Mouse (Mus musculus): ENCODE data around the gene Tgfbi. TPM values are rescaled to one million over a fixed set of nuclear protein-coding genes. Genes with fewer than 3 reads are reported as not detected.

The Tgfbi gene
- total RNA-seq, 2 experiments from 2014 or later: 8.4 to 15.7 TPM

DNA sequence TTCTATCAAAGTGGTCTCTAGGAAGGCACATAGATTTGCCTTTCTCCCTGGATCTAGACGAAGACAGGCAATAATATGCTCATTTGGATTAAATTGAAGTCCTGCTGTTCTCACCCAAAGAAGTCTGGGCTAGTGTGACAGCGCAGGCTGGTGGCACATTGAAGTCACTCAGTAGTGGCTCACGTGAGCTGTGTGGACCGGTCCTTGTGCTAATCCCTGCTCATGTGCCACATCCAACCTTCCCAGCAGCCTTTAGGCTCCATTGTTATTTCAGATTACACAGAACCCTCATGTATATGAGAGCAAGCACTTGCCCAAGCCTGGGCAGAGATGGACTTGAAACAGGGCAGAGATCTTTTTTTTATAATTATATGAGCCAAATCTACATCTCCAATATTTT, 12.0 kb upstream of the Tgfbi start:
- ATAC-seq (replicated peaks; ENCODE audit: poor library complexity): no peak

DNA sequence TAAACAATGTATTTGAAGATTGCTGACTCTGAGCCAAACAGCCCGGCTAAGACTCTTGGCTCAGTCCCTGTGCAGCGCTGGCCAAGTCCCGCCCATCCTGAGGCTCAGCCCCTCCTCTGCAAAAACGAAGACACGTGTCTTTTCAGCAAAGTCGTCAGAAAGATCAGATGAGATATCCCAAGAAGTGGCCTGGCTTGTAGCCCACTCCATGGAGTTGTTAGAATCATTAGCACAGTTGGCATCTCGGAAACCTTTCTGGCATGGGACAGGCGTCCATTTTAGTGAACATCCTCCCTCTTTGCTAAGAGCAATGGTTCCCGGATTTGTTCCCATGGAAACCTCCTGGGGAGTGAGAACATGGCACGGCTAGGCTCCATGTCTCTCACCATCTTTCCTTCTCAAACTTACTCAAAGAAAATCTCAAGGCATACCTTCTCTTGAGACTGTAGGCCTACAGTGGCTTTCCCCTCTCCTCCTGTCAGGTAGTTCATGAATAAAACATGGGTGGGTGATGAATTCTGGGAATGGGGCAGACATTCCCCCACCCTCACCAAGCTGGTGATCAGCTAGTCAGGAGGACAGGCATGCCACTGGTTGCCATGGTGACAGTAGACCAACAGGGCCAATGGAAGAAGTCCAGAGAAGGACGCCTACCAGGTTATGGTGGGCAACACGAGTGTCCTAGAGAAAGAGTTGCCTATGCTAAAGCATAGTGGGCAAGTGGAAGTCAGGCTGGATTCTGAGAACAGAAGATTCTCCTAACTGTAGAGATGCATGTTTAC, 11.3 kb upstream of the Tgfbi start:
- no peak for ATAC-seq (replicated peaks; ENCODE audit: poor library complexity)

DNA sequence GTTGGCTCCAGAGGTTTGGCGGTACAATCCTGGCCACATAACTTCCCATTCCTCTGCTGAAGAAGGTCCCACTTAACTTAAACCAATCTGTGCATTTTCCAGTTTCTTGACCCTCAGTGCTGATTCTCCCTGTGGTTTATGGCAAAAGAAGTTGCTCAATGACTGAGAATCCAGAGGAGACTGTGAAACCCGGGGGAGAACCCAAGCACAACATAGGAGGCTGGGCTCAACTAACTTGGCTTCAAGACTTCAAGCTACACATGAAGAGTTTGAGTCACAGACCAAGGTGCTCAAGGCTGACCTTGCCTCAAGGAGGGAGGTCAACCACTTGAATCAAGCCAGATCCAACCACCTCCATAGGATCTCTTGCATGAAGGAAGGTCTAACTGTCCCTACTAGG, 9.8 kb upstream of the Tgfbi start:
- no peak for ATAC-seq (replicated peaks; ENCODE audit: poor library complexity)

DNA sequence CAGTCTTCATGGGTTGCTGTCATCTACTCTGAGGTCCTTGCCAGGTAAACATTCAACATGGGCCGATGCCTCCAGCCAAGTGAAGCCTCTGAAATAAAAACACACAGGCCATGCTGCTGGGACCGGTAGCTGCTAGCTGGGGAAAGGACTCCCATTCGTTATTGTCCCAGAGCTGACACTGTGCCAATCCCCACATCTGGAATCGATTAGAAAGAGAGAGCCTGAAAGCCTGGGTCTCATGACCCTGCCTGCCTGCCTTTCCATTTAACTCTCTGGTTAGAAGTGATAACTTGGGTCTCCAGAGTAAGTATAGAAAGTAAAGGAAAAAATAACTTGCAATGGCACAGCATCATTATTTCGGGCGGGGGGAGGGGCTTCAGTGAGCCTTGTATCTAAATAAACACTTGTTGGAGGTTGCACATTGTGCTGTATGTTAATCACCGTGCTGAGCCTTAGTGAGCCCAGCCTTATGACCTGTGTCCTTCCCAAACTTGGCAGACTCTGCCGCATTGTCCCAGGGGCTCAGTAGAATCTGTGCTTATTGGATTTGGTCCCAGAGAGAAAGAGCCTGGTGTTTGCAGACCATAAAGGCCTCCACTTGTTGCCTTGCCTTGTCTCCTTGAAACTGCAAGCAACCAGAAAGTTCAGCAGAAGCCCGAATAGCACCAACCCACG, 9.0 kb upstream of the Tgfbi start:
- ATAC-seq (replicated peaks; ENCODE audit: poor library complexity): no peak

DNA sequence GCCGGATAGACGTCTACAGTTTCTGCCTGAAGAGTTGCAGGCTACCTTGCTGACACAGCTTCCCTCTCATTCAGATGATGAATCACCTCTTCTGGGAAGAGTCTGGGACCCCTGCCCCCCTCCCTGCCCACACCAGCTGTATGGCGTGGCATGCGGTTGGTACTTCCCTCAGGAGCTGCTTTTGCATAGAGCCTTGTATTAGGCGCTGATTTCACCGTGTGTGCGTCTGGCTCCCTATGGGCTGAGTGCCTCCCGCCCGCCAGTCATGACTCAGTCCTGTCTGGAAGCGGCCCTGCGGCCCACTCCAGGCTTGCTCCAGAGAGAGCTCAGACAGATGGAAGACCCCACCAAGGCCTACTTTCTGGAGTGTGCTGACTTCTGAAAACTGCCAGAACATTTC, 8.1 kb upstream of the Tgfbi start:
- peak; percentile 76 for ATAC-seq (replicated peaks; ENCODE audit: poor library complexity)

DNA sequence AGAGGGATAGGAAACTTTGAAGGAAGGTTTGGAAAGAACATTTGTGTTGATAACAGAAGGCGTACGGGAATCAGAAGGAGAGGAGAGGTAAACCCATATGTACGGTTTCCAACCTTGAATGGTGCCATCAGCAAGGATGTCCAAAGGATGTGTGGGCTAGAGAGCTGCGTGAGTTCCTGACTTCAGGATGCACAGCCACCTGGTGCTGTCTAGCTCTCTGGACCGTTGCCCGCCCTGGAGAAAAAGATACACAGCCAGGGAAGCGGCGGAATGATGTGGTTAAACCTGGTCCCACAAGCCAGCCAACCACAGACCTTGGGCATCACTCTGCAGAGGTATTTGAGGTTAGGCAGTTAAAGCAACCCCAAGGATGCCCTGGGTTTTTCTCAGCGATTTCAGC, 3.8 kb upstream of the Tgfbi start:
- ATAC-seq (replicated peaks; ENCODE audit: poor library complexity): no peak

DNA sequence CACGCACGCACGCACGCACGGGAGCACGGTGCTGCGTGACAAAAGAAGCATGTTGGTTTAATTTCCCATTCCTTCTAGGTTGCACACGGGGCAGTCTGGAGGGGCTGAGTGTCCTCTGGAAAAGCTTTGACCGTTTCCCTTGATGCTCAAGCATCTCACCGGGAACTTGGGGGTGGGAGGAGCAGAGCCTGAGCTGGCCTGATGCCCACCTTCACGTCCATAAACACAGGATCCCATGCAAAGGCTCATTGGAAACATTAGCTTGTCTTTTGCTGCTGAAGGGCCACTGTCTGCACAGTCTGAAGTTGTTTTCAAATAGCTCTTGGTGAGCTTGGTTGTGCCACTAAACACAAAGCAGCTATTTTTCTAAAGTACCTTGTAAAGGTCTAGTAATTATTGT, 2.6 kb upstream of the Tgfbi start:
- no peak for ATAC-seq (replicated peaks; ENCODE audit: poor library complexity)

DNA sequence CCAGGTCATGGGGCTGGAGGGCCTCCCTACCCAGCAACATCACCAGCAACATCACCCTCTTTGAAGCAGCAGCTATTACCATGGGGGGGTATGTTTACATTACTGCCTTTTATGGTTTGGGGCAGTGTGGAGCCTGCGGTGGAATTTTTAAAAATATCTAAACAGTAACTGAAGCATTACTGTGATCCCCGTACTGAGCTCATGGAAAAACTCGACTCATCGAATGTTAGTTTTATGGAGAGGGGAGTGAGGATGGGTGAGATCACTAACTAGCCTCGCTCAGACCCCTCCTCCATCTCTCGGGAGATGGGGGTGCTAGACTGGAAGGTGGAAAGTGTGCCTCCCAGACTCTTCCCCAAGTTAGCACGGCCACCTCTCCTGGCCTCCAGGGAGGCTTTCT, 2.1 kb upstream of the Tgfbi start:
- ATAC-seq (replicated peaks; ENCODE audit: poor library complexity): no peak

DNA sequence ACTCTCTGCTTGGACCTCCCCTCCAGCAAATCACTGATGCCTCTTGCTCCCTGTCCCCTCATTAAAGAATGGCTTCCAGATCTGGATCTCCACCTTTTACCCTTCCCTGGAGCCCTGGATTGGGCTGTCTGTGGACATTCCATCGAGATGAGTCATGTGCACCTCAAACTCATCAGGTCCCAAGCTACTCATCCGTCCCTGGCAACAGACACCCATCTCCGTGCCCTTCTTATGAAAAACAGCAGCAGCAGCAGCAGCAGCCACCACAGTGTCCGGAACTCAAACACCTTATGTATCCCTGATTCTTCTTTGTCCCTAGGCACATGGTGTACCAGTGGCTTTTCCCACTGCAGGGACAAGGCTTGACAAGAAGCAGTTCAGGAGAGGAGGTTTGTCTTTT, 1.5 kb upstream of the Tgfbi start:
- ATAC-seq (replicated peaks; ENCODE audit: poor library complexity): no peak

DNA sequence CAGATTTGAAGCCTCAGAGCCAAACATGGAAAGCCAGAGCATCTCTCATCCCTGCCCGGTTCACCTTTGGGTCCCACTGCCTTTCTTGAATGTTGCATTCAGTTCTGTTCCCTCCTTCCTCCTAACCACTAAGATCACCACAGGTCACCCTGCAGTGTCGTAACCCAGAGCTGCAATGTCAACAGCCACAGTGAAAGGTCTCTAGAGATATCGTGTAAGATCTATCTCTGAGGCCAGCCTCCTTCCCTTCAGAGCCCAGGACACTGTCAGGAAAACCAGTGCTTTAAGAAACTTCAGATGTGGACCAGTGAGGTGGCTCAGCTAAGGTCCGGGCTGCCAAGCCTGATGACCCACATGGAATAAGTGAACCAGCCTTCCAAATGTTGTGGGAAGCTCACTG, 1.8 kb downstream of the Tgfbi start:
- ATAC-seq (replicated peaks; ENCODE audit: poor library complexity): peak; percentile 57

DNA sequence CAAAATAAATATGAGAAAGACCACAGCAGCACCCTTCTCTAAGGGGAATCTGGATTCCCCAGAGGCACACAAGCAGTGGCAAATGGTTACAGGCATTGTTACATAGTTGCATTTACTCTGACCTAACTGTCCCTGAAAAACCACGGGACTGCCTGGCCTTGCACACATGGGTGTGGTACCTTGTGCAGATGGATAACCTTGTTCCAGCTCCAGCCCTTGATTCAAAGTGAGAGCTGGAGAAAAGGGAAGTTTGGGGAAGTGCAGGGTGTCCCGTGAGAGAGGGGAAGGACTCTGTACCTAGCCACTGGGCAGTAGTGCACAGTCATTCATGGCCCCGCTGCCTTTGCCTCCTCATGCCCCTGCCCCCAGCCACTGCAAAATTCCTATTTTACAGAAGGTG, 2.4 kb downstream of the Tgfbi start:
- ATAC-seq (replicated peaks; ENCODE audit: poor library complexity): peak; percentile 53

DNA sequence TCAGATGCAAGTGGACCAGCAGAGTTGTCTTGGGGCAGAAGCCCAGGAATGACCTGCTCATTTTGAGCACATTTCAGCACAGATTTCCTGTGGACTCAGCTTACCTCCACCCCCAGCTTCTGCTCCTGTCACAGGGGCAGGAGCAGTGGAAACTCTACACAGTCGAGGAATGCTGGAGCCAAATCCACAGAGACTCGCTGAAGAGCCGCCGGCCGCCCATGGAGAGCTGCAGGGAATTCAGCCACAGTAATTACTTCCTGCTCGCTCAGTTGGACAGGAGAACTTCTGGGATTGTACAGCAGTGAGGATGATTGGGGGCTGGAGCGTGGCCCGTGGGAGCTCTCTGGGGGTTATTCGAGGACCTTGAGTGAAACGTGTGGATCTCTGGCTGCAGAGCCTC, 3.0 kb downstream of the Tgfbi start:
- no peak for ATAC-seq (replicated peaks; ENCODE audit: poor library complexity)

DNA sequence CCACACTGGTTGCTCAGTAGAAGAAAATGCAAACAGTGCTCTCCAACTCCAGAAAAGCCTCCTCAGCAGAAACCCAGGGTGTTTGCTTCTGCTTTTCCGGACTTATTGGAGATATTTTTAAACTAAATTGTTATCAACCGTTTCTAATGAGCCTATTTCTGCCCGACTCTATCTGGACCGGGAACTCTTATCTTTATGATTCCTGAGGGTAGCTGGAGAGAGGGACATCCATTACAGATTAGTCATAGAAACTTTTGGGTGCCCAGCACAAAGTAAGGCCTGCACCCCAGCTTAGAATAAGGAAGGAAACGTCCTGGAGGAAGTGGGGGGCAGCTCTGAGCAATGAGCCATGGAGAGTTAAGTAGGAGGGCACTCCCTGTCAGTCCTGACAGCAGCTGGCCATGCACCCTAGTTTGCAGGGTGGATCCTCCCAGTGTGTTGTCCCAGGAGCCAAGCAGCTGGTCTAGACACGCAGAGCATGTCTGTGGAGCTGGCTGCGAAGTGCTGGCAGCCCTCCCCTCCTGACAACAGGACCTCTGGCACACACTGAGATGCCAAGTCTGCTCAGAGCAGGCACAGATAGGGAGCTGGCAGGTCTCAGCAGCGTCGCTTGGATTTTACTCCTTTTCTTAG, 4.2 kb downstream of the Tgfbi start:
- peak; percentile 29 for ATAC-seq (replicated peaks; ENCODE audit: poor library complexity)

DNA sequence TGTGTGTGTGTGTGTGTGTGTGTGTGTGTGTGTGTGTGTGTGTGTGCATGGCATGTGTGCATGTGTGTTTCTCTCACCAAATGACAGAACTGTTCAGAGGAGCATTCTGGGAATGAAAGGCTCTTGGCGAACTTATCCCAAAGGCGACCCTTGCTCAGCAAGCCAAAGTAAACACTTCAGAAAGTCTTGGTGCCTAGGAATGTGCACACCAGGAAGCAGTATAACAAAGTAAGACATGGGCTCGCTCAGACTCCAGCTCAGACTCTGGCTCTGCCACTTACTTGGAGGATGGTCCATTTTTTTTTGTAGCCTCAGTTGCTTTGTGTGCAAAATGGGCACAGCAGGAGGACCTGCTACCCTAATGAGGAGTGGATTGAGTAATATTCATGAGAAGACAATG, 5.4 kb downstream of the Tgfbi start:
- no peak for ATAC-seq (replicated peaks; ENCODE audit: poor library complexity)

DNA sequence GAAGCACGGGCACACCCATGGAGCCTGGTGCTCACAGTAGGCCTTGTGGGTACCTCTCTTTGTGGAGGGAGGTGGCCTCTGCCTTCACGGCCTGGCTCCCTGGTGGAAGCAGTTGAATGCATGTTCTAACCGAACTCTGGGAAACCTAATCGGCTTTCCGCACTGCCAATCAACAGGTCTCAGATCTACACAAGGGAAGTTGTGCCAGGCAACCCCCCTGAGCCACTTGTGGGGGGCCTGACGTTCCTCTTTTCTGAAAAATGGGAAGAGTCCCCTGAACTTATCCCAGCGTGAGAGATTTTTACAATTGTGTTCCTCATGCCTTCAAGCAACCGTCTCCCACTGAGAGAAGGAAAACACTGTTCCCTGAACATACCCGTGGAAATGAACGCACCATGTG, 5.9 kb downstream of the Tgfbi start:
- ATAC-seq (replicated peaks; ENCODE audit: poor library complexity): peak; percentile 18

DNA sequence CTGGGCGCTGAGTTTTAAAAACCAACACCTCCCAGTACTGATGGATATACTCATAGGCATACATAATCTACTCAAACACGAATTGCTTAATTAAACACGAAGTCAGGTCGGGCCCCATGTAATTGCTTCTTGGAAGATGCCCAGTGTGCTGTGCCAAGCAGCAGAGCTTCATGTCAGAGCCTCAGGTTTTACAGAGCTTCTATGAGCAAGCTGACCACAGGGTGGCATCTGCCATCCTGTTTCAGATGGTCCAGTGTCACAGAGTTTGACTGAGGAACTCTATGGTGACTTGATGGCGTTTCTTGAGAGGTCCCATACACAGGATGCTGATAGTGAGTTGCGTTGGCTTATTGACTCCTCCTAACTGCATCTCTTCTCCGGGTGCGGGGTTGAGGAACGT, 6.5 kb downstream of the Tgfbi start:
- 0 out of 2 replicates have a peak, but pooled peaks have one; percentile 12 for ATAC-seq (replicated peaks; ENCODE audit: poor library complexity)

DNA sequence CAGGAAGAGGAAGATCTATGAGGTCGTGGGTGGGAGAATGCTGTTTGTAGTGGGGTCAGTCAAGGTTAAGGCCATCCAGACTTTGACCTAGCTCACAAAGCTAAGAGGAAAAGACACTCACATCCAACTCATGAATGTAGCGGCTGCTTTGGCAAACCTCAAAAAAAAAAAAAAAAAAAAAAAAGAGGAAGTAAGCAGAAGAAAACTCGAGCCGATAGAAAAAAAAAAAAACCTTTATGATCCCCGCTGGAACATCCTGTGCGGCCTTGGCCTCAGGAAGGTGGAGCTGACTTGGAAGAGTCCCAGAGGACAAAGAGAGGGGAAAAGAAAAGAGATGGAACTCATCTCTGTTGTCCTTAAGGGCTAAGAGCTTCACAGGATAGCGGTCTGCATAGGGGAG, 7.1 kb downstream of the Tgfbi start:
- peak; percentile 7; the same call in 1 of the 2 replicates for ATAC-seq (replicated peaks; ENCODE audit: poor library complexity)

DNA sequence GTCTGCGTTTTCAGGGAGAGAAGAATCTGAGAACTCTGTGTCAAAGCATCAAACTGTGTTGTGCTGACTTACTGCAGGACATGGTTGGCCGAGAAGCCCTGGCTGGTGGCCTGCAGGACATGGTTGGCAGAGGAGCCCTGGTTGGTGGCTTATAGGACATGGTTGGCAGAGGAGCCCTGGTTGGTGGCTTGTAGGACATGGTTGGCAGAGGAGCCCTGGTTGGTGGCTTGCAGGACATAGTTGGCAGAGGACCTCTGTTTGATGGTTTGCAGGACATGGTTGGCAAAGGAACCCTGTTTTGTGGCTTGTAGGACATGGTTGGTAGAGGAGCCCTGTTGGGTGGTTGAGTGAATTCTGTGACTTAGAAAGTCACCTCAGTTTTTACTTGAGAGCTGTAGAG, 7.9 kb downstream of the Tgfbi start:
- ATAC-seq (replicated peaks; ENCODE audit: poor library complexity): no peak

DNA sequence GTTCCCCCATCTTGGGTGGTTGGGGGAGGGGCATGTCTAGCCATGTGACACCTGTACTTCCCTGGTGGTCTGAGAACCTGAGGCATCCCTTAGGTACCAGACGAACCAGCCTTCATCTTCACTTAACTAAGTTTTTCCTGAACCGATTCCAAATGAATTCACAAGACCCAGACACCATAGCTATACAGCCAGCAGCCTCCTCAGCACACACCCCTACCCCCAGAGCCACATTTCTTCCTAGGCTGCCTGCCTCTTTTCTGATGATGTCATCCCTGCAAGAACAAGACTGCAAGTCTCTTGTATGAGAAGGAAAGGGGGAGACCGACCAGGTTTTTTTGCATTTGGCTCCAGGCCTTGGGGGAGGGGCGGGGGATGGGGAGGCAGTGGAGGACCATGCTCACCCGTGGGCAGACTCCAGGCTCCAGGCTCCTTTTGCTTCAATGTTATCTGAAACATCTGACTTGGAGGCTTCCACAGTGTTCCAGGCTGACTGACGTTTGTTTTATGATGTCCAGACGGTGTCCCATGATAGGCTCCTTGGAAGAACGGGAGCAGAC, 13.0 kb downstream of the Tgfbi start:
- ATAC-seq (replicated peaks; ENCODE audit: poor library complexity): no peak

DNA sequence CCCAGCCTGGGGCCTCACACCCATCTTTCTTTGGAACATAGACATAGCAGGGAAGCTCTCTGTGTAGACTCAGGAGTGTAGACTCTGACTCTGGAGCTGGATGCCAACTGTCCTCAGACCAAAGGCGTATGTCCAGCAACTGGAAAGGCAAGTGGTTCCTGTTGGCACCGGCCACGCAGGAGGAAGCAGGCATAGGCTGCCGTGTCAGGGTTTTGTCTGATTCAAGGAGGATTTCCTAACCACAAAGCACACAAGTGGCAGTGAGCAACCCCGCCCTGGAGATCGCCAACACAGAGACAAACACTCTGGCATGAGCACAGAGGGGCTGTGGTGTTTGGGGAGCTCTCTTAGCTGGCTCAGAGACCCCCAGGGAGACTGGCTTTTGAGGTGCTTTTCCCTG, 17.2 kb downstream of the Tgfbi start:
- peak; percentile 72 for ATAC-seq (replicated peaks; ENCODE audit: poor library complexity)

DNA sequence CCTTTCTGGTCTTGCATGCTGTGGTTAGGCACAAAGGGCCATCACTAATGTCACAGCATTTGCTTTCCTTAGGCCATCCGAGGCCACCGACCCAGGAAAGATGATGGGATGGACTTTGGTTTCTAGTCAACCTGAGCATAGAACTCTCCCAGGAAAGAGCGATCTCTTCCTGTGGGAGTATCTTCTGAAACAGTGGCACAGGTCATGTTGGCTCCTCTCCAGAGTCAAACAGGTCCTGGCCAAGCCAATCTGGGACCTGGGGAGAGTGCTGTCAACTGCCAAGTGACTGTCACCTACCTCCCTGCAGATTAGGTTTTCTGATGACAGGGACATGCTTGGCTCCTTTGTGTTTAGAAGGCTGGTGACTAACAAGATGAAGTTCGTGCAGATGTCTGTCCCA, 20.8 kb downstream of the Tgfbi start:
- no peak for ATAC-seq (replicated peaks; ENCODE audit: poor library complexity)

DNA sequence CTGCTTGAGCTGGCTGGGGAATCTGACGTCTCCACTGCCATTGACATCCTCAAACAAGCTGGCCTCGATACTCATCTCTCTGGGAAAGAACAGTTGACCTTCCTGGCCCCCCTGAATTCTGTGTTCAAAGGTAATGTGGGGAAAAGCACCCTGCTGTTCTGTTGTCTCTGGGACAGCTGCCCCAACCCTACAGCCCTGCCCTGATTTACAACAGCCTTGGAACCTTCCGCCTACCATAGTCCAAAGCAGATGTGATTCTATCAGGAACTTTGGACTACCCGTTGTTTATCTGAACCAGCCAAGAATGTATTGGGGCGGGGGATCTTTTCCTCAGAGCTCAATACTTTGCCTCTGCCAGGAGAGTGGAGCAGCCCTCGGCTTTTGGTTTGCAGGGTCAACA, 21.2 kb downstream of the Tgfbi start:
- ATAC-seq (replicated peaks; ENCODE audit: poor library complexity): no peak

Data from megakaryocyte progenitor cell, adult 5-6 weeks (primary cell).